Mouse (Mus musculus) hindlimb bud, embryonic 11.5 days (tissue): ENCODE results near the gene Trat1.

ENCODE experiments used
- DNase-seq: peaks from one replicate; pipeline ENCODE4 v3.0.0-alpha.2; 2012; ENCODE audit warnings: low read depth, low spot score; ENCODE audit errors: extremely low spot score

Trat1 gene

DNA sequence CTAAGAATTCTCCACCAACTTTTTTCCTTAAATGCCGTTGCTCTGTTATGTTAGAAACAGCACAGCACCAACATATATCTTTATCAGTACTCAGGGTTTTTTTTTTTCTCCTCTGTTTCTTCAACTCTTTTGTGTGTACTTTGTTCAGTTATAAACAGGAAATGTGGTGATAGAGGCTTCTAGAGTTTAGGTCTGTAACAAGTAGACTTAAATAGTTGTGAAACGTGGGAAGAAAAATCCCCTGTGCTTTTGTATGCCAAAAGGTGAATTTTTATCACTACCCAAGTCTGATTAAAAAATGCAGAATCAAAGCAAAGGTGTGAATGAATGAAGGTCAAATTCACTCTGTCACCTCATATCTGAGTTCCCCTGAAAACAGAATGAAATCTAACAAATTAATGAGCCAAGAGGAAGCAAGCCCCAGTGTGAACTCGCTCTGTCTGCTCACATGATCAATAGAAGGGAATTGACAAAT, at the start of gene Trat1:
TSS of gene Trat1 (minus strand) at position 51 of the 475 bp plus-strand sequence.
- no peak for DNase-seq

DNA sequence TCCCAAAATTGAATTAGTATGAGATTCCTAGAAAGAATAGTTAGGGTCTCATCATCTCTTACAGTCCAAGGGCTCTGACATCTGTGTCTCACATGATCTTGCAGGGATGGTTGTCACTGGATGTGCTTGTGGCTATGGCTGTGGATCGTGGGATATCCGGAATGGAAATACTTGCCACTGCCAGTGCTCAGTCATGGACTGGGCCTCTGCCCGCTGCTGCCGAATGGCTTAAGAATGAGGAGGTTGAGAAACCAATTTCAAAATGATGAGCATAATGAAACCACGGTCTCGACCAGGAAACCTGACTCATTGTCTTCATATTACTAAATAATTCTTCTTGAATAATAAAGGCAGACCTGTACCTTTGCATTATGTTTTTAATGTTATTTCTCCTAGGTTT, 46.7 kb upstream of the Trat1 start:
- DNase-seq, result no peak

DNA sequence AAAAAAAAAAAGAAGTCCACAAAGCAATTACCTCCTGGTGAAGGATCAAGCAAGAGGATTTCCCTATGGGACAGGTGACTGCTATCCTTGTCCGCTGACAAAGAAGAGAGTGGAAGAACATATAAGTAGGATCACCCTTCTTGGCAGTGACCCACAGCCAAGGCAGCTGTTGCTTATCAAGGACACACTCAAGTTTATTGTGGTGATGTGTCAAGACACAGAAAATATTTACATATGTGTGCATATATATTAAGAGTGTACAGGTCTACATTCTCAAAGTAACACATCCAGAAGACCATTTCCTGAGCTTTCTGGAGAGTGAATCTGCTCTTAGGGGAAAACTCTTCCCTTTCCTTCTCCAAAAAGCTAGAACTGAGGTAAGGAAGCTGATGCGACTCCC, 44.9 kb upstream of the Trat1 start, which contains the start of gene Retnlb:
TSS of gene Retnlb (plus strand) at position 162 of the 400 bp plus-strand sequence.
- DNase-seq, result no peak

DNA sequence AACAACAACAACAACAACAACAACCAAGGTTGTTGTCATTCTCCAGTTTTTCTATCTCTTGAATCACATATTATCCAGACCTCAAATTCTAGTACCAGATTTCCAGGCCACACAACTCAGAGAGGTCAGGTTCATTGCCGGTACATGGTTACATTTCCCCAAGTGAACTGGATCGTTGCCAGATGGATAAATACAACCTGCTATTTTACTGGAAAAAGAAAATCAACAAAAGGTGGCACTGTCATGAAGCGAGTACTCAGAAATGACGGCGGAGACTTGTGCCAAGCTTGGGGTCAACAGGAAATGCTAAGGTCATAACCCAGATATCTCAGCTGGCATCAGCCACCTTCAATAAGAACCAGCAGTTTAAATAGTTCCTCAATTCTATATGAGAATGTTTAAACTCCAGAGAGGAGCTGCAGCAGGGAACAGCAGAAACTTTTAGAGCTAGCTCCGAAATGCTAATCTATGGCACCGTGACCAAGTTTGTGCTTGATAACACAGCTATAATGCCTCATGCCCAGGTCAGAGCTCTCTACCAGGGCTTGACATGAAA, 40.1 kb upstream of the Trat1 start:
- no peak for DNase-seq

DNA sequence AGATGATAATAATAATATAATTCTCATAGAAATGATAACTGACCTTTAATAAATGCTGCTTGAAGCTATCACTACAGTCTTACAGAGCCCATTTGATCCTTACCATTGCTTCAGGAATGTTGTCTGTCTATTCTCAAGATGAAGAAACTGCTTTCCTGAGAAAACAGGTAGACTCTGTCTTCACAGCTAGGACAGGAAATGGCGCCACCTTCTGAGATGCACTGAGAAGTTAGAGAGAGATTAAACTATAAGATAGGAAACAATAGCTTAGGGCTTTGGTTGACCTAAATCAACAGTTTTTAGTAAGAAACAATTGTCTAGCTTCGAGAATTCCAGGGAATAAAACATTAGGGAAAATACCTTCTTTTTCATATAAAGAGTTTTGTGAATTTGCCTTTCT, 37.6 kb upstream of the Trat1 start:
- DNase-seq, result no peak

DNA sequence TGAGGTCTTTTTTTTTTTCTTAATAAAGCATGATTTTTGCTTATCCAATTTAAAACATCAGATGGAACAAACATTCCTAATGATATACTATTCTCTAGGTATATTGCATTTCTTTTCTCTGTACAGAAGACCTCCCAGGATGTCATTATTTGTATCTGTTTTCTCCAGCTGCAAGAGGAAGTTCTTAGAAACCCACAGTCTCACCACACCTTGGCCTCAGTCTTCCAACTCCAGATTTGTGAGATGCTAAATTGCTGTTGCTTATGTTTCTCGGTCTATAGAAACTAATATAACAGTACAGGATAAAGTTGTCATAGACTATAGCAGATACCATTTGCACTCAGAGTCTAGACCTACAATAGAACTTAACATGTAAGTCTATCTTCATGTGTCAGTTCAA, 34.7 kb upstream of the Trat1 start:
- DNase-seq, result no peak

DNA sequence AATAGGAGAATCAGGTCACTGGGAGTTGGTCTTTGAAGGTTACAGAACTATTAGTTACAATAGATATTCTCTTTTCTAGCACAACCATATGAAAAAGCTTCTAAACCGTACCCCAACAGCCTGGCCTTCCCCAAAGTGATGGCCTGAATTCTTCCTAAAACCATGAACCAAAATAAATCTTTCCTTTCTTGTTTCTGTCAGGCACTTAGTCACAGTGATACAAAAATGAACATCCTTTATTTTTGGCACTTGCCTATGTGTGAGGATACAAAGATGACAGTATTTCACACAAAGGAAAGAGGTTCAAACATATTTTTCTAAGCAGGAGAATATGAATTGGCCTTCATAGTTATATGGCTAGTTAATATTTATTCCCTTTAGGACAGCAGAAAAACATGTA, 33.6 kb upstream of the Trat1 start:
- no peak for DNase-seq

DNA sequence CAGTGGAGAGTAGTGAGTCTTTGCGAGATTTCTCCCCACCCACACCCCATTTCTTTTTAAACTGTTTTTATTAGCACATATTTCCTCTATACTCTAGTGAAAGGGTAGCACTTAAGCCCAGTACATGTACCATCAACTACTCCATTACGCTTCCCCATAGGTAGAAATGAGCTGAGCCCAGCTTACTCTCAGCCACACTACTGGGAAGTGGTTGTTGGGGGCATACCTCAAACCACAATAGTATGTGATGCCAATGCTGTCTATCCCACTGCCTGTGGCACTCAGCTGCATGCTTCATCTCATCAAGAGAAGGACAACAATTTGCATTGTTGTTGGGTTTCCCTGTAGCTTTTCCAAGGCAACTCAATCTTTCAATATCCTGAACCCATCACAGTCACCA, 29.1 kb upstream of the Trat1 start:
- no peak for DNase-seq

DNA sequence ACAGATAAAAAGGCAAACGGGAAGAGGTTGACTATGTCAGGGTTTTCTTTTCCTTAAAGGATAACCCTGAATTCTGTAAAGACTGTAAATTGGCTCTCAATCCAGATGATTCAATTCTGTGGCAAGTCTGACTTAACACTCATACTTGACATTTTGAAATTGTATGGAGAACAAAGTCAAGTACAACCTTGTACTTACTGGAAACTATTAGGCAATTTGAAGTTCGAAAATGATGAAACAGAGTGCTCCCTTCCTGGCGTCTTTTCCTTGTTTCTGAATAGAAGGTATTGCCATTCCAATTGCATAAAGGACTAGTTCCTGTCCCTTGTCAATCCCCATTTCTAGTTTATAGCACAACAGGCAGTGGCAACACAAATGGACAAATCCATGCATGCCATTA, 27.6 kb upstream of the Trat1 start:
- DNase-seq, result no peak

DNA sequence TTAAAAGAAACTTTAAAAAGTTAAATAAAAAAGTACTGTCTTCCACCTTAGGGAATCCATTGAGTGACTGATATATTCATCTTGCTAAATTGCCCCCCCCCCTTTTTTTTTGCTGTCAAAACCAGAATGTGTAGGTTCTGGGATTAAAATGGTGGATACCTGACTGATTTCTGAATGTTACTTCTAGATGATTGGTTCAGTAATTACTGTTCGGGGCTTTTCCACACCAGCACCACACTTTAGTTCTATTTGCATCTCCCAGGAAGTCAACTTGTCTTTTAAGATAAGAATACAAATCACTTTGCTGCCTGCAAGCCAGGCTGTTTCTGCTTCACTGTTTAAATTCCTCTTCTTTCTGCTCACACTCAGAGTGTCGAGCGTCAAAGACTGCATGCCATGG, 26.5 kb upstream of the Trat1 start:
- DNase-seq, result no peak

DNA sequence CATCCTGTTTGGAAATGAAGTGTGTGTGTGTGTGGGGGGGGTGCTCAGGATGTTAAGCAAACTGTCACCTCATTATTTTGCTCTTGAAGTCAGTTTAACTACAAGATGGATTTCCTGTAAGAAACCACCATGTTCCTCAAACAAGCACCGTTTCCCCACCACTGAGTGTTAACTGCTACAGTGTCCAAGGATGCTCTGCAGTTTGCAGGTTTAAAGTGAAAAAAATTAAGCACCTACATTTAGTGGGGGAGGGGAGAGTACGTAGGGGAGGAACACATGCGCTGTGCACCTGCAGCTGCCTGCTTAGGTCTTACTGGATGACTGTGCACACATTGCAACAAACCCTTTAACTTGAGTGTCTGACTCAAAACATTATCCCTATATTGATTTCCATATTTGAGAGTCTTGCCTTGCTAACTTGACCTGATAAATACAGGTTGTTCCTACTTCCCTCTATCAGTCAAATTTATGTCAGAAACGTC, 16.9 kb upstream of the Trat1 start:
- no peak for DNase-seq

DNA sequence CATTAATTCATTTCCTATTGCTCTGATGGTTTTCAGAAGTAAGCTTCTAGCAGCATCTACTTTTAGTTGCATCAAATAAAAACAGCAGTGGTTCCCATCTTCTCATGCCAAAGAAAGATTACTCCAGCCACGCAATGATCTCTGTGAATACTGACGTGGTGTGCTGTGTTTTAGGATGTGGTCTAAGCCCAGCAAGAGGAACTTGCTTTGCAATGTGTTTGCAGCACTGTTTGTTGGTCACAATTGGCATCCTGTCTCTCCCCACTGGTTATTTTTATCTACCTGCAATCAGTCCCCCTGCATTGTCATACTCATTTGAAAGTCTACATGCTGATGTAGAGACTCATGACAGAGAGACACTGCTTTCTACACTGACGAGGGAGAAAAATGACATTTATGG, 14.4 kb upstream of the Trat1 start:
- no peak for DNase-seq

DNA sequence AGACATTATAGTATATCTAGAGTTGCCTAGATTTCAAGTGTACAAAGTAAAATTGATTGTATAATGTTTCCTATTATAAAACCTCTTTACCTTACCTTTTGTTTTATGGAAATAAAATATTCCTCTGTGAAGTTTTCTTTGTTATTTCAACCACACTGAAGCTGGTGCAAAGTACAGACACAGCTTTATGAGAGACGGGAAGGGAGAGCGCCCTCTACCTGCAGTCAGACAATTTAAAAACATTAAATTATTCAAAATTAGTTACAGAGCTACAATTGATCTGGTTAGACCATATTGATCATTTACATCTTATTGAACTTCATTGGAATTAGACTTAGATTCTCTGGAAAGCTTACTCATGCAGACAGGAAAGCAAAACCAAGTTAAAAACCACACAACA, 5.4 kb upstream of the Trat1 start:
- DNase-seq, result no peak

DNA sequence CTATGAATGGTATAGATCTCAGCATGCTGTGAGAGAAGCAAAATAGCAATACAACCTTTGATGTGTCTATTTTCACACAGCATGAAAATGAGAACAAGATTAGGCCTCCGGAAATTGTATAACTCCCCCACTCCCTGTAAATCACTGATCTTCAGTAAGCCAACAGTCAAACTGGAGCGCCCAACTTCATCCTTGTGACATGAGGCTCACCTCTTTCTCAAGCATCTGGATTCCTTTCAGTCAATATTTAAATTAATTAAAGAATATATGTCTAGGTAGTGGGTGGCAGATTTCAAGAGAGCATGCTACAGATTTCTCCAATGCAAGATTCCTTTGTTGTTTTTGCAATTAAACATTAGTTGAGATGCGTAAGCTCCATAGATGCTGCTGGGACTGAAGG, 2.6 kb downstream of the Trat1 start:
- no peak for DNase-seq

DNA sequence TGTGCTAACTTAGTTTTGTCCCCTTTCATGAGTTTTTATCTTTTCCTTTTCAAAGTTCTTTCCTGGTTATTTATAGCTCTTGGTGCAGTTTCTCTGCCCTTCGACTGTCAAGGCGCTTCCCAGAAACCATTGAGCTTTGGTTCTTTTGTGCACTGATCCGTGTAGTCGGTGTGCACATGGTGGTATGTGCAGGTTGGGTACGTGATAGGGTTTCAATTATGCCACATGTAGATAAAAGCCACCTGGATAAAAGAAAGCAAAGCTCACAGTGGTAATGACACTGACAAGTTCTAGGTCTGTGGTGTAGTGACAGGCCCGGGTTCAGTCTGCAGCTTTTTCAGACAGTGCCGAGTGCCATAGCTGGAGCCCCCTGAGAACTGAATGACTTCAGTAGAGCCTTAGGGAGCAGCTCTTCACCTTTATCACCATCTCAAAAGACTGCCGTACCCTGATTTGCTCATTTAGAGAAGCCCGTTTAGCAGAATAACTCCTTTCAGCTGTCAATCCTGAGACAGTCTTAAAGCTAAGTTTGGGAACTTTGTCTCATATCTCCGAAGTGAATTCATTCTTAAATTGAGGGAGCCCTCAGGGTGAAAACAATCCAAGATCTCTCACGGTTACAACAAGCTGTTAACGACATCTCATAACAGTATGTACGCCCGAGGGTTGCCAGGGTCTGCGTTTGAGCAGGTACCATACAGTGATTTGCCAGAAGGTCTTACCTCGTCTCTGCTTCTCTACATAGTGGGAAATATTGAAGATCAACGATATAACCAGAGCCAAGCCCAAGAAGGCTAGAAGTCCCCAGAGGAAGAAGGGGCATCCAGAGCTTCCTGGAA, 11.0 kb downstream of the Trat1 start:
- DNase-seq, result no peak

DNA sequence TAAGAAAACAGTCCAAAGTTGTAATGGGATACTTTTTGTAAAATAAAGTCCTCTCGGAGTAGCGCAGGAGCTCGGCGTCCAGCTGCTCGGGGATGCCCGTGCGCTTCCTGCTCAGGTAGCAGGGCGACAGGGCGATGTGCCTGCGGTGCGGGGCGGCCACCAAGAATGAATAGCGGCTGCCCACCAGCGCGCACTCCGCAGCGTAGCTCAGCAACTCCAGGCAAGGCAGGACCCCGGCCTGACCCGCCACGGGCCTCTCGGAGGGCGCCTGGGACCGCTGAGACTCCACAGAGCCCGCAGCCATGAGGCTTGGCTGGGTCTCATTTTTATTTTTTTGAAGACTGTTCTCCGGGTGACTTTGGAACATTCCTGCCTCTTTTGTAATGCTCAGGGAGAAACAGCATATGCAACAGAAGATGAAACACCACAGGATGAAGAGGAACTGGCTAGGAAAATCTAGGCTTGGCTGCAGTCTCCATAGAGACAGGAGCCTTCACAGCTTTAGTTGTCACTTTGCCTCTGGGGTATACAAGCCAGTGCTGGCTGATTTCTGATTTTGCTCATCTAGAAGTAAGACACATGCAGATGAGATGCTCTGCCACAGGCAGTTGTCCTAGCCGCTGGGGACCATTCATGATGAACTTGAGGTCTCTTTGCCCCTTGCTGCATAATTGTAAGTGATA, 21.5 kb downstream of the Trat1 start:
- no peak for DNase-seq

DNA sequence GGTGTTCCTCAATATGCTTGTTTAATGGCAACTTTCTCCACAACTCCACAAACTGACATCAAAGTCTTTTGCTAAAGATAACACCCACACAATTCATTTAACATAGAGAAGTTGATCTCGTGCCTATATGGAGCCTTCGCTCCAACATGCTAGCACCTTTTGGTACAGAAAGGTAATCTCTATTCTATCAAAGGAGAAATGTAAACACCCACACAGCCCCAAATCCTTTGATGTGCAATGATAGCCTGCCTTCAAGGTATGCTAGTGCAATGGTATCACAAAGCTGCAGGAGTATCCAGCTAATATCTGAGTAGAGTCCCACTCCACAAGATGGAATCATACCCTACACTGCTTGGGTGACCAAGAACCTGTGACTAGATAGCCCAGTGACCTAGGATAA, 26.4 kb downstream of the Trat1 start:
- DNase-seq, result no peak

DNA sequence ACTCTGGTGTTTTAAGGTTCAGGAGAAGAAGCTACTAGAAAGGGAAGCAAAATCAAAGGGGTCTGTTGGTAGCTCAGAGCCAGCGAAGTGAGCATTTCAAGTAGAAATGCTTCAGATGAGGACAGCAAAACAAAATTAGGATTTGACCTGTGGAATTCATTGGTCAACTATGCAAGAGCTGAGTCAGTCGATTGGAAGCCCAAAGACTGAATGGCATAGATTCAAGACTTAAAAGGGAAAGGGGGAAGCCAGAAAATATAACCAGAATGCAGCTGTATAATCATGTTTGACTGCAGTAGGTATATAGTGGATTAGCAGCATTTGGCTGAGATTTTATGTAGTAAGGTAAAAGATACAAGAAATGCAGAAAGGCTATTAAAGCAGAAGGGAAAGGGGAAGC, 26.8 kb downstream of the Trat1 start:
- DNase-seq, result no peak

DNA sequence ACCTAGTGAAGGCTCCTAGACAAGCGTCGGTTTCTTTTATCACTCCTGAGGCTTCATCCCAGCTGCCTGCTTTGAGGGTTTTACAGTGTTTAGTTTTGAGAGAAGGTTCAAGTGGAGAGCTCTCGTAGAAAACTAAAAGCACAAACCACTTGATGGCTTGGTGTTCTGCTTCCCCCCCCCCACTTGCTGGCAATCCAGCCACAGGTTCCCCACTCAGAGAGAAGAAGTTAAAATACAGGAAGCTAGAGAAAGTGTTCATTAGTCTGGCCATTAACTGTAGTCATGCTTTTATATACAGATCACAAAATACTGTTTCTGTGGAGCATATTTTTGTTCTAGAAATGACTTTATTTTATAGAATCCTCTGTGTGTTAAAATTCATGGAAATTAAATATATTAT, 30.3 kb downstream of the Trat1 start:
- DNase-seq, result no peak

DNA sequence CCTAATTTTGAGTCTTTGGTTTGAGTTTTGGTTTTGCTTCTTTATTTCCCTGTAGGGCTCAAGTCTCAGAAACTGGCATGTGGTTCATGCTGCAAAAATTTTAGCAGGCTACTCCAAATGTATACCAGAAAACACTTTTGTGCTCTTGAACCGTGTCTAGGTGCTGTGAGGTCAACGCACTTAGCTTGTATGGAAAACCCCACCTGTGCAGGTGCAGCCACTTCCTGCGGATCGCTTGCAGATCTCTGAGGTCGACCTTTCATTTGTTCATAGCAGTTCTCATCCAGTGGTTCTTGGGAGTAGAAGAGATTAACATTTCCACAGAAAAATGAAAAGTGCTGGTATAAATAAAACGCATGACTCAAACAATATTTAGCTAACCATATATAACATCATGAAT, 31.8 kb downstream of the Trat1 start:
- DNase-seq, result no peak

DNA sequence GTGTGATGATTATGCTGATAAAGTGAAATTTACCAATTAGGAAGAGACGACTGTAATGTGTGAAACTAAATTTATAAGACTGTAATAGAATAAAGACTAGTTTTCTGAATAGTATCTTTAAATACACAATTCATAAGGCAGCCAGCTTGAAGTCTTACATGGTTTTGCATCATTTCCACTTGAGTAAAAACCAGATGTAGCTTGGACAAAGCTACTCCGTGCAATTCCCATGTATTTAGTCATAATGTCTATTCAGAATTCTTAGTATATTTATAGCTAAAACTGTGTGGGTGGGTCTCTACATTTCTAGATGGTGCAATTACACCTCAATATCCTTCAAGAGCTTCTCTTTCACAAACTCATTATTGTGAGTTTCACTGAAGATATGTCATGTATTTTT, 33.4 kb downstream of the Trat1 start:
- DNase-seq, result no peak

DNA sequence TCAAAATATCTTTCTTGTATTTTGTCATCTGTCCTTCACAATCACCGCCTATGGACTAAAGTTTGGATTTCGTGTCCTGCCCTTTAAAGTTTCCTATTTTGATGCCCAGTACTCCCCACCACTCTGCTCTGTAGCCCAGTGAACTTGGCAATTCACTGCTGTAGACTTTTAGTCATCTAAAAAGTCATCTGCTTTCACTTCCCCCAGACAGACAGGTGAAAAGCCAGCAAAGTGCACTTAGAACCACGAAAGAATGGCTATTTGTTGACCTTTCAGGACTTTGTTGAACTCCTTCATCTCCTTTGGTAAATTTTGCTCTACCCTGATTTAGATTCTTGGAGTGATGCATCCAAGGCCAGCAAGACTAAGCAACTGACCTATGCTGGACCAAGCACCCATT, 34.9 kb downstream of the Trat1 start:
- no peak for DNase-seq
